Mouse (Mus musculus) heart, adult 2 months (tissue): ENCODE results near the gene Mamdc2.

ENCODE experiments used
- CTCF ChIP-seq: fragments of 200-600 bp; IDR thresholded peaks from 2 replicates; pipeline ENCODE4 v1.8.1; 2022; ENCODE audit warnings: antibody characterized with exemption, mild to moderate bottlenecking, moderate library complexity
- EP300 ChIP-seq: fragments of 200-500 bp; IDR thresholded peaks from 2 replicates; pipeline ENCODE4 v1.6.1; 2011; ENCODE audit warnings: low read depth, low read length, control low read depth; ENCODE audit not compliant: insufficient read depth
- POLR2A ChIP-seq: fragments of 200-500 bp; IDR thresholded peaks from 2 replicates; pipeline ENCODE4 v1.6.1; 2011; ENCODE audit warnings: mild to moderate bottlenecking, low read depth, low read length, control low read depth; ENCODE audit not compliant: insufficient read depth

- TF ChIP-seq POLR2A (no peak), CTCF (no peak), EP300 (no peak)
Observed at GRCm38 (mm10) chr19:23362006-23362405, 86.2 kb downstream of the Mamdc2 start.
